Mouse (Mus musculus) heart, adult 2 months (tissue): Measurements from ENCODE around the gene H2afx. TPM values are rescaled to one million over a fixed set of nuclear protein-coding genes. Genes with fewer than 3 reads are reported as not detected.
A peak's percentile ranks its signal among the peaks of the same experiment; 100 is the strongest.
"Not testable (repeated sequence)": the region's sequence is repeated elsewhere in the genome, so short reads cannot be mapped to it uniquely, and the experiment has no call there.

ENCODE experiments used
- DNase-seq, 2 experiments: peaks; one replicate each; pipeline ENCODE4 v3.0.0; 2021
- H3K27ac ChIP-seq: fragments of 200-600 bp; 2 replicates; pipeline ENCODE4 v1.8.1; 2022
- H3K27me3 ChIP-seq: fragments of 200-500 bp; 2 replicates; pipeline ENCODE4 v1.6.1; 2012; ENCODE audit warnings: mild to moderate bottlenecking, low read length, inconsistent platforms, mixed read lengths; ENCODE audit not compliant: control insufficient read depth, insufficient read depth
- H3K36me3 ChIP-seq: fragments of 200-500 bp; 2 replicates; pipeline ENCODE4 v1.6.1; 2012; ENCODE audit warnings: low read length, inconsistent platforms; ENCODE audit not compliant: control insufficient read depth, insufficient read depth
- H3K4me1 ChIP-seq: fragments of 200-500 bp; 2 replicates; pipeline ENCODE4 v1.6.1; 2011; ENCODE audit warnings: low read length; ENCODE audit not compliant: control insufficient read depth, insufficient read depth
- H3K4me3 ChIP-seq: fragments of 200-600 bp; 2 replicates; pipeline ENCODE4 v1.8.1; 2022
- H3K79me2 ChIP-seq: fragments of 200-500 bp; replicated peaks from 2 replicates; pipeline ENCODE4 v1.6.1; 2012; ENCODE audit warnings: mild to moderate bottlenecking, inconsistent platforms, low read length, moderate library complexity, mixed read lengths; ENCODE audit not compliant: control insufficient read depth, insufficient read depth
- H3K9ac ChIP-seq: fragments of 200-500 bp; 2 replicates; pipeline ENCODE4 v1.6.1; 2012; ENCODE audit warnings: low read depth, mild to moderate bottlenecking, control low read depth, inconsistent platforms, low read length, mixed read lengths
- CTCF ChIP-seq: fragments of 200-600 bp; IDR thresholded peaks from 2 replicates; pipeline ENCODE4 v1.8.1; 2022; ENCODE audit warnings: antibody characterized with exemption, mild to moderate bottlenecking, moderate library complexity
- EP300 ChIP-seq: fragments of 200-500 bp; IDR thresholded peaks from 2 replicates; pipeline ENCODE4 v1.6.1; 2011; ENCODE audit warnings: low read depth, low read length, control low read depth; ENCODE audit not compliant: insufficient read depth
- POLR2A ChIP-seq: fragments of 200-500 bp; IDR thresholded peaks from 2 replicates; pipeline ENCODE4 v1.6.1; 2011; ENCODE audit warnings: mild to moderate bottlenecking, low read depth, low read length, control low read depth; ENCODE audit not compliant: insufficient read depth
- WGBS: fragments of 180-500 bp; shearing (Covaris S2); methylation state at CpG from one replicate; pipeline ENCODE4 v1.1.7; 2018; 5-methylcytosine and 5-hydroxymethylcytosine counted together
- intact Hi-C: fragments of 180-260 bp; cut with DNase I; formaldehyde crosslinking; loops from one replicate; pipeline ENCODE4 v1.15.1; 2025
- polyA plus RNA-seq: library from polyadenylated mRNA; depleted of rRNA; stranded (reverse); fragments of >200 nt; gene quantifications from 2 replicates; pipeline ENCODE4 v1.2.3, GENCODE M21; 2012
- total RNA-seq, 2 experiments: library from RNA; stranded (reverse); gene quantifications; 2 replicates each; pipeline ENCODE4 v1.2.3; 2021

The H2afx gene
- total and polyA plus RNA-seq, 3 experiments: 12.8 to 14.2 (median 12.8) TPM

GRCm38 (mm10) chr9:44288959-44289291 is 45.6 kb upstream of the H2afx start:
- TF ChIP-seq EP300 (no peak), CTCF (no peak), POLR2A (no peak)
- DNase-seq: no peak
- WGBS: 18% methylated on average over 11 of the region's 11 CpGs
- Histone ChIP-seq H3K4me1 (peaks cover 3% of the 10 kb centered on the region; the same call in 1 of the 2 replicates), H3K4me3 (no peak overlapping the region), H3K27me3 (peaks cover 11% of the 10 kb centered on the region; the same call in 1 of the 2 replicates), H3K79me2 (no peaks in the 10 kb centered on the region), H3K9ac (no peak overlapping the region), H3K36me3 (no peaks in the 10 kb centered on the region), H3K27ac (no peak overlapping the region)
- intact Hi-C loops: no loop called here

GRCm38 (mm10) chr9:44292490-44292889 is 42.0 kb upstream of the H2afx start:
- Histone ChIP-seq H3K79me2 (no peaks in the 10 kb centered on the region), H3K27ac (no peak overlapping the region), H3K9ac (no peak overlapping the region), H3K36me3 (no peaks in the 10 kb centered on the region), H3K4me3 (no peak overlapping the region), H3K4me1 (peaks cover 3% of the 10 kb centered on the region; the same call in 1 of the 2 replicates), H3K27me3 (peaks cover 7% of the 10 kb centered on the region; the same call in 1 of the 2 replicates)
- peak; percentile 36 to 48 for DNase-seq
- TF ChIP-seq CTCF: peak; percentile 73
- no peak for TF ChIP-seq EP300
- WGBS: 67% methylated on average over 3 of the region's 3 CpGs
- intact Hi-C loops: loop anchor here (1.0 to 5.0 kb wide), 3 partner anchors 42 to 100 kb away; partner anchors contain the start of gene H2afx

GRCm38 (mm10) chr9:44300001-44300400 is 34.5 kb upstream of the H2afx start:
- intact Hi-C loops, H3K36me3 ChIP-seq, H3K27me3 ChIP-seq, H3K27ac ChIP-seq, H3K4me3 ChIP-seq, H3K9ac ChIP-seq, H3K4me1 ChIP-seq, H3K79me2 ChIP-seq, DNase-seq: not testable (repeated sequence)
- WGBS: 97% methylated on average over 3 of the region's 3 CpGs

DNA sequence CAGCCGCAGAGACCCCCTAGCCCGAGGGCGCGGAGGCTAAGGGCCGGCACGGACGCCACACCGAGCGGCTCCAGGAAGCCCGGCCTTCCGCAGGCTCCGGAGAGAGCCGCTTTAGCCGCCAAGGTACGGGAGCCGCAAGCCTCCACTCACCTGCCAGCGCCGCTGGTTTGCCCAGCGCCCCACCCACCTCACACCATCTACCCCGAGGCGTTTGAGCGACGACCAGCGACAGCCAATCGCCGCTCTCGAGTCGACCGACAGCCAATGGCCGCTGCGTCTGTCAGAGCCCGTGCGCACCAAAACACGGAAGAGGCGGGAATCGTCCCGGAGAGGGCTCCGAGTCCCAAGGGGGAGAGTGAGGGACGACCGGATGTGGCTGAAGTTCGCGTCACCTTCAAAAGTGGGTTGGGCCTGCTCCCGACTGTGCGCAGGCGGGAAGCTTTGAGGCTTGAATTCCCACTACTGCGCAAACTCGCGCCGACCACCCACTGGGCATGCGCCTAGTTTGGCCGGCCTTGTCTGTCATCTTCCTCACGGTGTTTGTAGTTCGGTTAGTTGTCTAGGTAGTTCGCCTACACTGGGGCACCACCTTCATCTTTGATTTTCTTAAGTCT is 28.9 kb upstream of the H2afx start, which contains the start of gene Hinfp:
Gene Hinfp, minus strand, starts transcription at position 206 of the 614 bp plus-strand sequence.
- H3K36me3 ChIP-seq: no peaks in the 10 kb centered on the region

GRCm38 (mm10) chr9:44306532-44306931 is 28.0 kb upstream of the H2afx start:
- Histone ChIP-seq H3K36me3 (no peaks in the 10 kb centered on the region), H3K9ac (no peak overlapping the region), H3K79me2 (peaks cover 2% of the 10 kb centered on the region; the same call in 1 of the 2 replicates), H3K27me3 (no peaks in the 10 kb centered on the region), H3K4me3 (no peak overlapping the region), H3K27ac (no peak overlapping the region), H3K4me1 (peaks cover 3% of the 10 kb centered on the region)
- intact Hi-C loops: loop anchor here (5.0 kb wide), 1 partner anchor 36 kb away; the partner anchor contains the start of gene Hmbs
- 84% methylated on average over 6 of the region's 6 CpGs for WGBS
- TF ChIP-seq CTCF (no peak), POLR2A (no peak), EP300 (no peak)
- no peak for DNase-seq

More for the DNA sequence above, 28.9 kb upstream of the H2afx start, which contains the start of gene Hinfp:
- WGBS: under 1% methylated on average over 54 of the region's 54 CpGs
- peak within 1 kb of the TSS; percentile 79 for H3K9ac ChIP-seq
- intact Hi-C loops: loop anchor here (2.0 to 5.0 kb wide), 2 partner anchors 21 to 37 kb away; partner anchors contain the start of genes Dpagt1 and Hmbs
- H3K79me2 ChIP-seq: peaks cover 2% of the 10 kb centered on the region; the same call in 1 of the 2 replicates
- peak within 1 kb of the TSS; percentile 82 for H3K27ac ChIP-seq
- peak; percentile 97 to 99 for DNase-seq
- TF ChIP-seq EP300 (peak; percentile 84), POLR2A (peak; percentile 92), CTCF (no peak)
- no peaks in the 10 kb centered on the region for H3K27me3 ChIP-seq
- peak within 1 kb of the TSS; percentile 93 for H3K4me3 ChIP-seq
- H3K4me1 ChIP-seq: peaks cover 3% of the 10 kb centered on the region

GRCm38 (mm10) chr9:44307248-44307647 is 27.2 kb upstream of the H2afx start:
- H3K36me3 ChIP-seq: no peaks in the 10 kb centered on the region
- DNase-seq: no peak
- no peak overlapping the region for H3K27ac ChIP-seq
- intact Hi-C loops: loop anchor here (5.0 kb wide), 1 partner anchor 35 kb away; the partner anchor contains the start of gene Hmbs
- TF ChIP-seq CTCF: no peak
- TF ChIP-seq POLR2A: no peak
- TF ChIP-seq EP300: no peak
- no peaks in the 10 kb centered on the region for H3K27me3 ChIP-seq
- 69% methylated on average over 2 of the region's 2 CpGs for WGBS
- peaks cover 2% of the 10 kb centered on the region; the same call in 1 of the 2 replicates for H3K79me2 ChIP-seq
- H3K4me1 ChIP-seq: peaks cover 5% of the 10 kb centered on the region
- no peak overlapping the region for H3K4me3 ChIP-seq
- no peak overlapping the region for H3K9ac ChIP-seq
